Mouse (Mus musculus) c-Kit-positive CD71-positive TER-119-negative erythroid progenitor cells, embryonic 14.5 days (primary cell): ENCODE results near the gene Meioc.

Experiments used
- DNase-seq: peaks from one replicate; pipeline ENCODE4 v3.0.0-alpha.2; 2013; ENCODE audit warnings: low read depth

Gene Meioc

DNA sequence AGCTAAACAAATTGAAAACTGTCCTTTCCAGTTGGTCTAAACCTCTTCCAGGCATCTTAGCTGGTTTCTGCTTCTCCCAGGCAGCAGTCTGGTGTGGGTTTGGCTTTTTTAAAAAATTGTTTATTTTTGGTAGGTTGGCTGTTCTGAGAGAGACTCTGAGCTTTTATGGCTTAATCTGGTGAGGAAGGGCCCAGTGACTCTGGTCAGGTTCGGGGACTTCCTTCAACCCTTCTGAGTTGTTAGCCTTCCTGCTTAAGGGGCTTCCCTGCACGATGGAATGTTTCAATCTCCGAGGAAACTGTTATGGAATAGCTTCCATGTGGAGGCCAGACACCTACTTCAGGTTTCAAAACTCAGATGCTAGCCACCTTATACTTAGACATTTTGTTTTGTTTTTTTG is at the start of gene Meioc:
Meioc (plus strand) TSS at position 301 of the 400 bp plus-strand sequence.
- DNase-seq: no peak

GRCm38 (mm10) chr11:102619449-102619848 is 44.1 kb upstream of the Meioc start:
- DNase-seq: no peak

- DNase-seq: no peak
These were observed 39.4 kb upstream of the Meioc start for GRCm38 (mm10) chr11:102623876-102624789.

GRCm38 (mm10) chr11:102624888-102625407 is 38.6 kb upstream of the Meioc start:
- no peak for DNase-seq

DNA sequence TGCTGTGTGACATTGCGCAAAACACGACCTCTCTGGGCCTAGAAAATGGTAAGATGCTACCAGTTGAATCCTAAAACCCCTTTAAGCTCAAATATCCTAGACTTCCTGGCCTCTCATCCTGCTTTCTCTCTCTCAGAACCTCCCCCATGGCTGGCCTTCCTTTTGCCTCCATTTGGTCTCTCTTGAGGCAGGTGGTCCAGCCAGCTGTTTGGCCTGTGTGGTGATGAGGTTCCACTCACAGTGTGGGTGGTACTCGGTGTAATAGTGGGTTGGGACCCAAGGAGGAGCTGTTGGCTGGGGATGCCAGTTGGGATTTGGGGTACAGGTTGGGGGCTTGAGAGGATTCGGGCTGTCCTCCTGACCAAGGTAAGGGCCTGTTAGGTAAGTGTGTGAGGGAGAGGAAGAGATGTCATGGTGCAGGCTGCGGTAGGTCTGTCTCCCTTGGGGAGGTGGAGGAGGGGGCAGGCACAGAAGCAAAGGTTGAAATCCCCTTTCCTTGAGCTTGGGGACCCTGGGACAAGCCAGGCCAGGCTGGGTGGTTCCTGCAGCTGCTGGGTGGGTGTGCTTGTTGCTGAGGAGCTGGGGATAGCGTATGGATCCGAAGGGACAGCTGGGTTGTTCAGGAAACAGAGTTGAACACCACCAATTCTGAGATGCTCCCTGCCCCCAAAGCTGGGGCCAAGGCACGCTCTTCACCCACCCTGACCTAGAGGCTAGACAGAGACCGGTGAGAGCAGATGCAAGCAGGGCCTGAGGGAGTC is 36.2 kb upstream of the Meioc start:
- DNase-seq: no peak

- no peak for DNase-seq
These were observed 35.0 kb upstream of the Meioc start for GRCm38 (mm10) chr11:102628529-102628928.

DNA sequence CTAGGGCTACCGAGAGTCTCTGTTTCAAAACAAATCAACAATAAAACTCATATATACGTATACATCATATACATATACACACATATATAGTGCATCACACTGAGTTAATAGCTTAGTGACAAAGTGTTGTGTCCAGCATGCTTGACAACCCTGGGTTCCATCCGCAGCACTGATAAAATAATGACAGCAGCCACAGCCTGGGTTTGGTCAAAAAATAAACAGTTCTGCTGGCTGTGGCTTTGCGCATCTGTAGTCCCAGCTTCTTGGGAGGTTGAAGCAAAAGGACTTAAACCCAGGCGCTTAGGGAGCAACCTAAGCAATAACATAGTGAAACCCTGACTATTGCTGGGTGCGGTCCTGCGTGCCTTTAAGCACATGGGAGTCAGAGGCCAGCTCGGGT is 34.1 kb upstream of the Meioc start:
- no peak for DNase-seq

DNA sequence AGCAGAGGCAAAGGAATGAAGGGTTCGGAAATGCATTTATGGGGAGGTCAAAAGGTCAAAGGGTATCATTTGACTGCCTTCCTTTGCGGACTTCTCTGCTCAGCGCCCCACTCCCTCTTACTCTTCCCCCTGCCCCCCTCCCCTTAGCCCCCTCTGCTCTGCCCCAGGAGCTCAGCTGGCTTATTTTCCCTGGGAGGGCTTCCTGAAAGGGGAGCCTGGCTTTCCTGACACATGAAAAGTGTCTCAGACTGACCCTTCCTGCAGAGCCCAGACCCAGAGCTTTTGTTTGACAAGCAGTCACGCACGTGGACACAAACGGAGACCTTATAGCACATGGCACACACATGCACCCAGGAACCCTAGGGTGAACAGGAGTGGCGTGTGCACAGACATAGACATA is 32.8 kb upstream of the Meioc start:
- no peak for DNase-seq

GRCm38 (mm10) chr11:102631203-102631602 is 32.3 kb upstream of the Meioc start:
- DNase-seq: no peak

- no peak for DNase-seq
These were observed 30.8 kb upstream of the Meioc start for GRCm38 (mm10) chr11:102632725-102633124.

- peak; percentile 14 for DNase-seq
These were observed 30.1 kb upstream of the Meioc start for GRCm38 (mm10) chr11:102633379-102633778.

DNA sequence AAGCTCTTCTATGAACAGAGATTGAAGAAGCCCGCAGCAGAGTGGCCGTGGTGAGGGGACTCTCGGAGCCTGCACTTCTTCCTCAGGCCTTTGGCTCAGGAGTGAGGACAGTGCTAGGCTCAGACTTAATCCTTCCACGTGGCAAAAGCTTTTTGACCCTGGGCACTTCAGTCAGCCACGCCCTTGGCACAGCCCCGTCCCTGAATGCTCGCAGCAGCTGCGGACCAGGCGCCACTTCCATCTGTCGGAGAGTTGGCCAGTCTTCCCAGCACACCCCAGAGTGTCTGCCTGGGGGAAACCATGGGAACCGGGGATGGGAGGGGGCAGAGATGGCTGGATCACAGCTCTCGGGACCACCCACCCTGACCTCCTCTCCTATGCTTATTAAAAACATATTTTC is 26.6 kb upstream of the Meioc start:
- no peak for DNase-seq

GRCm38 (mm10) chr11:102643891-102644382 is 19.6 kb upstream of the Meioc start:
- DNase-seq: no peak

GRCm38 (mm10) chr11:102646226-102646625 is 17.3 kb upstream of the Meioc start:
- DNase-seq: no peak

DNA sequence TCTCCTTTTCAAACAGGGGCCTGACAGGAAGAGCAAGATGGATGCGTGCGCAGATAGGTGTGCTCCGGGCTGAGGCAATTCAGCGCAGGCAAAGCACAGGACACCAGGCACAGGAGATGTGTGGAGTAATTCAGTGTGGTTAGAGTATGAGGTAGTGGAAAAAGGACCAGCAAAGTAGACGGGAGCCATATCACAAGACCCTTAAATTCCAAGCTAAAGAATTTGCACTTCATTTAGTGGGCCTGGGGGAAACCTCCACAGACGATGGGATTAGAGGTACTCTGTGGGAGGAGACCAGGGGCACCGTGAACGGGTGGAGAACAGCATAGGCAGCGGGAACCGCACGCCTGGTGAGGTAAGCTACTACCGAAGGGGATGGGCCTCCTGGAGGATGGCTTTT is 15.6 kb upstream of the Meioc start:
- no peak for DNase-seq

DNA sequence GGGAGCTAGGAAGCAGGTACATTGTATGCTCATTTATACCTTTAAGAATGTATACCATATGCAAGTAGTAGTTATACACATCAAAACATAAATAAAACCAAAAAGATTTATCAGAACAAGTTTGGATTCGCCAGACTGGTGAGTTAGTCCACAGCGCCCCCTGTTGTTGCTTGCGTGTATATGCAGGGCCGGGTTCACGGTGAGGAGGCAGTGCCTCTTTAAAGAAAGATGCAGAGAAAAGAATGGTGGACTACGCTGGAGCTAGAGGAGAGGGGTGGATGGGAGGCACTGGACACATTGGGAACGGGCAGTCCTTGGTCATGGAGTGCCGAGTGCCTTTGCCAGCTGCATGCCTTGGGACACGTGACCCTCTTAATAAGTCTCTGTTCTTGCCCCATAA is 12.1 kb upstream of the Meioc start:
- DNase-seq: peak; percentile 41

DNA sequence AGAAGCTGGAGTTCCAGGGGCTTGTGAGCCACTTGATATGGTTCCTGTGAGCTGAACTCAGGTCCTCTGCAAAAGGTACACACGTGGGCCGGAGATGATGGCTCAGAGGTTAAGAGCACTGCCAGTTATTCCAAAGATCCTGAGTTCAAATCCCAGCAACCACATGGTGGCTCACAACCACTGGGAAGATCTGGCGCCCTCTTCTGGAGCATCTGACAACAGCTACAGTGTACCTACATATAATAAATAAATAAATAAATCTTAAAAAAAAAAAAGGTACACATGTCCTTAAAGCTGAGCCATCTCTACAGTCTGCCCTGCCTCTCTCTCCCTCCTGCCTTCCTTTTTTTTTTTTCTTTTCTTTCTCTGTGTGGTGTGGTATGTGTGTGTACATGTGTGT is 10.7 kb upstream of the Meioc start:
- DNase-seq: peak; percentile 13

- DNase-seq: no peak
These were observed 7.6 kb upstream of the Meioc start for GRCm38 (mm10) chr11:102655888-102656287.

- DNase-seq: no peak
These were observed 7.1 kb upstream of the Meioc start for GRCm38 (mm10) chr11:102656326-102656926.

DNA sequence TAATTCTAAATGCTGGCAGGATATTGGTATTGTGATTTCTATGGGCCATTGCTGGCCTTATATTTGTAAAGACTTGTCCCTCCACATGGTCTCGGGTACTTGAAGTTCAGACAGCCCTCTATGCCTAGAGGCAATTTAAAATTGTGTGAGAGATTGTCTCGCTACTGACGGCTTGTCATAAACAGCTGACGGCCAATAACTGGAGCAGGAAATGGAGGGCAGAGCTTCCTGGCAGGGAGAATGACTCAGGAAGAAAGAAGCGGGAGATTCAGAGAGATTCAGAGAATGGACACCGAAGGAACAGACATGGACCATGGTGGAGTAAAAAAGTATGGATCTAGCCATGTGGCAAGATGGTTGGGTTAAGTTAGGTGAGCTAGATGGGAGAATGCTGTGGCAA is 6.6 kb upstream of the Meioc start:
- no peak for DNase-seq

DNA sequence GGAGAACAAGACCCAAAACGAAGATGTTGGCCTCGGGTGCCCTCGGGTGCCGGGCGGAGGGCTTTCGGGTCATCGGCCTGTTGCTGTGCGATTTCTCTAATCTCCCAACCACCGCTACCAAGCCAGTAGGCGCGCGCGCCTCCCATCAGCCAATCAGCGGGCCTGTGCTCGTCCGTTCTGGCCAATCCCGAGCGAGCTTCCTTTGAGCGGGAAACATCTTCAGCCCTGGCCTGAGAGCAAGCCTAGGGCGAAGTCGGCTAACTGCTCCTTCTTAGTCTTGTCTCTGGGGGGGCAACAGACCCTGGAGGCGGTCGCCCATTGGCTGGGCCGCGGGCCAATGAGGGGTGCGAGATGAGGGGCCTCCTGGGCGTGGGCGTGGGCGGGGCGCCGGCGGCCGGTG is 1.6 kb downstream of the Meioc start:
- no peak for DNase-seq
